Mouse (Mus musculus): ENCODE measurements around the gene Med21. TPM values are rescaled to one million over a fixed set of nuclear protein-coding genes. Genes with fewer than 3 reads are reported as not detected.

Gene Med21
- 111 and 117 TPM in 2 replicates for polyA plus RNA-seq (2015; fragmentation: Nextera tagmentation; extraction: Ambion mirVana)

- Histone ChIP-seq H3K4me2 (ENCODE audit: low read length) (peak within 1 kb of the TSS; percentile 78), H3K27me3 (replicated peaks; ENCODE audit: control insufficient read depth, insufficient read depth, low read length) (no peaks in the 10 kb centered on the region), H3K27ac (ENCODE audit: low read depth, low read length) (peak within 1 kb of the TSS; percentile 76), H3K9ac (ENCODE audit: low read depth, low read length) (peak within 1 kb of the TSS; percentile 90), H3K4me3 (ENCODE audit: low read length) (peak within 1 kb of the TSS; percentile 76), H3K36me3 (ENCODE audit: control insufficient read depth, insufficient read depth, low read length) (no peaks in the 10 kb centered on the region), H3K9me3 (ENCODE audit: control insufficient read depth, low read length) (no peaks in the 10 kb centered on the region), H3K4me1 (ENCODE audit: control insufficient read depth, insufficient read depth, low read depth, low read length) (peaks cover 8% of the 10 kb centered on the region)
- under 1% methylated on average over 57 of the region's 60 CpGs for WGBS
- ATAC-seq = peak; percentile 98
These were observed at the start of gene Med21, which contains the start of gene Tm7sf3 for GRCm38 (mm10) chr6:146642276-146643183. Gene Med21 (plus strand): TSS chr6:146642547. Gene Tm7sf3 (minus strand): TSS chr6:146642824.

- Histone ChIP-seq H3K36me3 (ENCODE audit: control insufficient read depth, insufficient read depth, low read length) (peaks cover 20% of the 10 kb centered on the region), H3K4me2 (ENCODE audit: low read length) (no peak overlapping the region), H3K27me3 (replicated peaks; ENCODE audit: control insufficient read depth, insufficient read depth, low read length) (no peaks in the 10 kb centered on the region), H3K9me3 (ENCODE audit: control insufficient read depth, low read length) (no peaks in the 10 kb centered on the region), H3K9ac (ENCODE audit: low read depth, low read length) (no peak overlapping the region), H3K4me3 (ENCODE audit: low read length) (no peak overlapping the region), H3K27ac (ENCODE audit: low read depth, low read length) (no peak overlapping the region), H3K4me1 (ENCODE audit: control insufficient read depth, insufficient read depth, low read depth, low read length) (no peaks in the 10 kb centered on the region)
- no peak for ATAC-seq
- 85% methylated on average over 4 of the region's 4 CpGs for WGBS
These were observed 39.7 kb upstream of the Med21 start for GRCm38 (mm10) chr6:146602601-146603000.

GRCm38 (mm10) chr6:146603651-146604050 lies 38.7 kb upstream of the Med21 start:
- Histone ChIP-seq H3K9ac (ENCODE audit: low read depth, low read length) (no peak overlapping the region), H3K27me3 (replicated peaks; ENCODE audit: control insufficient read depth, insufficient read depth, low read length) (no peaks in the 10 kb centered on the region), H3K4me1 (ENCODE audit: control insufficient read depth, insufficient read depth, low read depth, low read length) (no peaks in the 10 kb centered on the region), H3K9me3 (ENCODE audit: control insufficient read depth, low read length) (no peaks in the 10 kb centered on the region), H3K4me3 (ENCODE audit: low read length) (no peak overlapping the region), H3K4me2 (ENCODE audit: low read length) (no peak overlapping the region), H3K27ac (ENCODE audit: low read depth, low read length) (no peak overlapping the region), H3K36me3 (ENCODE audit: control insufficient read depth, insufficient read depth, low read length) (peaks cover 20% of the 10 kb centered on the region)
- 83% methylated on average over 10 of the region's 10 CpGs for WGBS
- no peak for ATAC-seq

- Histone ChIP-seq H3K27me3 (replicated peaks; ENCODE audit: control insufficient read depth, insufficient read depth, low read length) (no peaks in the 10 kb centered on the region), H3K4me1 (ENCODE audit: control insufficient read depth, insufficient read depth, low read depth, low read length) (no peaks in the 10 kb centered on the region), H3K27ac (ENCODE audit: low read depth, low read length) (no peak overlapping the region), H3K4me3 (ENCODE audit: low read length) (no peak overlapping the region), H3K9me3 (ENCODE audit: control insufficient read depth, low read length) (no peaks in the 10 kb centered on the region), H3K4me2 (ENCODE audit: low read length) (no peak overlapping the region), H3K9ac (ENCODE audit: low read depth, low read length) (no peak overlapping the region), H3K36me3 (ENCODE audit: control insufficient read depth, insufficient read depth, low read length) (peaks cover 32% of the 10 kb centered on the region)
- ATAC-seq = no peak
- WGBS = 94% methylated on average over 6 of the region's 6 CpGs
These were observed 31.0 kb upstream of the Med21 start for GRCm38 (mm10) chr6:146611385-146611784.

- Histone ChIP-seq H3K27me3 (replicated peaks; ENCODE audit: control insufficient read depth, insufficient read depth, low read length) (no peaks in the 10 kb centered on the region), H3K4me1 (ENCODE audit: control insufficient read depth, insufficient read depth, low read depth, low read length) (no peaks in the 10 kb centered on the region), H3K9ac (ENCODE audit: low read depth, low read length) (no peak overlapping the region), H3K4me3 (ENCODE audit: low read length) (no peak overlapping the region), H3K36me3 (ENCODE audit: control insufficient read depth, insufficient read depth, low read length) (peaks cover 36% of the 10 kb centered on the region), H3K9me3 (ENCODE audit: control insufficient read depth, low read length) (no peaks in the 10 kb centered on the region), H3K4me2 (ENCODE audit: low read length) (no peak overlapping the region), H3K27ac (ENCODE audit: low read depth, low read length) (no peak overlapping the region)
- no peak for ATAC-seq
- 93% methylated on average over 7 of the region's 7 CpGs for WGBS
These were observed 30.4 kb upstream of the Med21 start for GRCm38 (mm10) chr6:146611897-146612296.

- H3K27me3 ChIP-seq (replicated peaks; ENCODE audit: control insufficient read depth, insufficient read depth, low read length) = no peaks in the 10 kb centered on the region
- WGBS = 91% methylated on average over 5 of the region's 5 CpGs
- ATAC-seq = no peak
- H3K4me3 ChIP-seq (ENCODE audit: low read length) = no peak overlapping the region
- H3K9me3 ChIP-seq (ENCODE audit: control insufficient read depth, low read length) = no peaks in the 10 kb centered on the region
- H3K4me1 ChIP-seq (ENCODE audit: control insufficient read depth, insufficient read depth, low read depth, low read length) = no peaks in the 10 kb centered on the region
- H3K9ac ChIP-seq (ENCODE audit: low read depth, low read length) = no peak overlapping the region
- H3K4me2 ChIP-seq (ENCODE audit: low read length) = no peak overlapping the region
- H3K27ac ChIP-seq (ENCODE audit: low read depth, low read length) = no peak overlapping the region
- peaks cover 37% of the 10 kb centered on the region for H3K36me3 ChIP-seq (ENCODE audit: control insufficient read depth, insufficient read depth, low read length)
These were observed 29.6 kb upstream of the Med21 start for GRCm38 (mm10) chr6:146612736-146613135.

GRCm38 (mm10) chr6:146613907-146614306 lies 28.4 kb upstream of the Med21 start:
- Histone ChIP-seq H3K4me3 (ENCODE audit: low read length) (no peak overlapping the region), H3K27me3 (replicated peaks; ENCODE audit: control insufficient read depth, insufficient read depth, low read length) (no peaks in the 10 kb centered on the region), H3K4me2 (ENCODE audit: low read length) (no peak overlapping the region), H3K9ac (ENCODE audit: low read depth, low read length) (no peak overlapping the region), H3K36me3 (ENCODE audit: control insufficient read depth, insufficient read depth, low read length) (peaks cover 40% of the 10 kb centered on the region), H3K9me3 (ENCODE audit: control insufficient read depth, low read length) (no peaks in the 10 kb centered on the region), H3K27ac (ENCODE audit: low read depth, low read length) (no peak overlapping the region), H3K4me1 (ENCODE audit: control insufficient read depth, insufficient read depth, low read depth, low read length) (no peaks in the 10 kb centered on the region)
- WGBS = 94% methylated on average over 5 of the region's 5 CpGs
- no peak for ATAC-seq

- Histone ChIP-seq H3K27me3 (replicated peaks; ENCODE audit: control insufficient read depth, insufficient read depth, low read length) (no peaks in the 10 kb centered on the region), H3K27ac (ENCODE audit: low read depth, low read length) (no peak overlapping the region), H3K9ac (ENCODE audit: low read depth, low read length) (no peak overlapping the region), H3K36me3 (ENCODE audit: control insufficient read depth, insufficient read depth, low read length) (peaks cover 36% of the 10 kb centered on the region), H3K4me2 (ENCODE audit: low read length) (no peak overlapping the region), H3K9me3 (ENCODE audit: control insufficient read depth, low read length) (no peaks in the 10 kb centered on the region), H3K4me3 (ENCODE audit: low read length) (no peak overlapping the region), H3K4me1 (ENCODE audit: control insufficient read depth, insufficient read depth, low read depth, low read length) (no peaks in the 10 kb centered on the region)
- no peak for ATAC-seq
- 95% methylated on average over 5 of the region's 5 CpGs for WGBS
These were observed 27.8 kb upstream of the Med21 start for GRCm38 (mm10) chr6:146614541-146614940.

- no peaks in the 10 kb centered on the region for H3K27me3 ChIP-seq (replicated peaks; ENCODE audit: control insufficient read depth, insufficient read depth, low read length)
- no peak for ATAC-seq
- H3K4me1 ChIP-seq (ENCODE audit: control insufficient read depth, insufficient read depth, low read depth, low read length) = no peaks in the 10 kb centered on the region
- 95% methylated on average over 8 of the region's 8 CpGs for WGBS
- H3K36me3 ChIP-seq (ENCODE audit: control insufficient read depth, insufficient read depth, low read length) = peaks cover 35% of the 10 kb centered on the region; the same call in 1 of the 2 replicates
- H3K4me2 ChIP-seq (ENCODE audit: low read length) = no peak overlapping the region
- no peak overlapping the region for H3K27ac ChIP-seq (ENCODE audit: low read depth, low read length)
- no peaks in the 10 kb centered on the region for H3K9me3 ChIP-seq (ENCODE audit: control insufficient read depth, low read length)
- no peak overlapping the region for H3K9ac ChIP-seq (ENCODE audit: low read depth, low read length)
- H3K4me3 ChIP-seq (ENCODE audit: low read length) = no peak overlapping the region
These were observed 26.5 kb upstream of the Med21 start for GRCm38 (mm10) chr6:146615891-146616290.
